Mouse (Mus musculus): ENCODE measurements around the gene Tmed9. TPM values are rescaled to one million over a fixed set of nuclear protein-coding genes. Genes with fewer than 3 reads are reported as not detected.
"Not testable (repeated sequence)": the region's sequence is repeated elsewhere in the genome, so short reads cannot be mapped to it uniquely, and the experiment has no call there.

The Tmed9 gene
- polyA plus RNA-seq, 1 experiment from 2014 or later = 55.6 TPM

DNA sequence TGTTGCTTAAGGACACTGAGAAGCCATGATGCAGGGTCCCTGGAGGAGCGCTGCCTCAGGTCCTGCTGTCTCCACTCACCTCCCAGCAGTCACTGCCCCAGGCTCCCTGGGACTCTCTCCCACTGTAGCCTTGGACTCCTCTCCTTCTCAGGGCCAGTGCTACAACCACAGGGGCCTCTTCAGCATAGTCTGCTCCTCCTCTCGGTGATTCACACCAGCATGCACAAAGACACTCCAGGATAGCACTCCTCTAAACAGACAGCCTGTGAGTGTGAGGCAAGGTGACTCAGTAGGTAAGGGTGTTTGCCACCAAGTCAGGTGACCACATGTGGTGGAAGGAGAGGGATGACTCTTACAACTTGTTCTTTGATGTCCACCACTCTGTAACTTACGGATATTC, 31.1 kb downstream of the Tmed9 start:
- H3K27ac ChIP-seq (replicated peaks; ENCODE audit: low read depth, low read length) = no peak overlapping the region
- no peaks in the 10 kb centered on the region for H3K27me3 ChIP-seq (ENCODE audit: control insufficient read depth, insufficient read depth, low read length)
- H3K4me1 ChIP-seq (ENCODE audit: control insufficient read depth, insufficient read depth, low read length) = no peaks in the 10 kb centered on the region
- DNase-seq (ENCODE audit: low spot score) = no peak
- H3K4me2 ChIP-seq (ENCODE audit: low read depth, low read length) = no peak overlapping the region
- no peaks in the 10 kb centered on the region for H3K9me3 ChIP-seq (replicated peaks; ENCODE audit: control insufficient read depth, low read length)
- ATAC-seq (replicated peaks; ENCODE audit: insufficient number of reproducible peaks, low FRiP score, low TSS enrichment, low read depth) = no peak
- no peaks in the 10 kb centered on the region; the same call in 1 of the 2 replicates for H3K36me3 ChIP-seq (replicated peaks; ENCODE audit: control insufficient read depth, insufficient read depth, low read depth, low read length)
- WGBS = 91% methylated on average over 3 of the region's 3 CpGs
- H3K9ac ChIP-seq (replicated peaks; ENCODE audit: low read length) = no peak overlapping the region
- H3K4me3 ChIP-seq (ENCODE audit: low read depth, low read length) = no peak overlapping the region

DNA sequence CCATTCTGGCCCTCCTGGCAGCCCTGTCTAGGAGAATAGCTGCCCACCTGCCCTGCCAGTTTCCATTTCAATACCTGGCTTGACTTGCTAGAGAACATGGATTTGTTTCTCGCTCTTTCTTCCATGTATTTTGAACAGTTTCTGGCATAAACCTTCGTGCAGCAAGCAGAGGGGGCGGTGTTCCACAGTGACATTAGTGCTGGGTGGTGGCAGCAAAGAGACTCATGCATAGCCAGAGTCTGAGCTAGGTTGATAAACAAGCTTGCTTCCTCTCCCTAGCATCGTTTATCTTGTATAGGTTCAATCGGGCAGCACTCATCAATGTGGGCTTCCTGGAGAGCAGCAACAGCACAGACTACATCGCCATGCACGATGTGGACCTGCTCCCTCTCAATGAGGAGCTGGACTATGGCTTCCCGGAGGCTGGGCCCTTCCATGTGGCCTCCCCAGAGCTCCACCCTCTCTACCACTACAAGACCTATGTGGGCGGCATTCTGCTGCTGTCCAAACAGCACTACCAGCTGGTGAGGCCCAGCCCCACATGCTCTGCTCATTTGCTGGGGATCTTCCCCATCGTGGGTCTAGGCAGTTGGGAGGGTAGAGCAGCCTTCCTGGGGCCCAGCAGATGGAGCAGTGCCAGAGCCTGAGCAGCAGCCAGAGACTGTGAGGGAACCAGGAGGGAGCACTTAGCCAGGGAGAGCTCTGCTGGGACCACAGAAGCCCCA, 33.5 kb downstream of the Tmed9 start:
- Histone ChIP-seq H3K4me3 (ENCODE audit: low read depth, low read length) (no peak overlapping the region), H3K9ac (replicated peaks; ENCODE audit: low read length) (no peak overlapping the region), H3K36me3 (replicated peaks; ENCODE audit: control insufficient read depth, insufficient read depth, low read depth, low read length) (no peaks in the 10 kb centered on the region; the same call in 1 of the 2 replicates), H3K9me3 (replicated peaks; ENCODE audit: control insufficient read depth, low read length) (no peaks in the 10 kb centered on the region), H3K27ac (replicated peaks; ENCODE audit: low read depth, low read length) (no peak overlapping the region), H3K27me3 (ENCODE audit: control insufficient read depth, insufficient read depth, low read length) (no peaks in the 10 kb centered on the region), H3K4me1 (ENCODE audit: control insufficient read depth, insufficient read depth, low read length) (no peaks in the 10 kb centered on the region), H3K4me2 (ENCODE audit: low read depth, low read length) (no peak overlapping the region)
- no peak for DNase-seq (ENCODE audit: low spot score)
- ATAC-seq (replicated peaks; ENCODE audit: insufficient number of reproducible peaks, low FRiP score, low TSS enrichment, low read depth) = no peak
- 80% methylated on average over 10 of the region's 10 CpGs for WGBS

DNA sequence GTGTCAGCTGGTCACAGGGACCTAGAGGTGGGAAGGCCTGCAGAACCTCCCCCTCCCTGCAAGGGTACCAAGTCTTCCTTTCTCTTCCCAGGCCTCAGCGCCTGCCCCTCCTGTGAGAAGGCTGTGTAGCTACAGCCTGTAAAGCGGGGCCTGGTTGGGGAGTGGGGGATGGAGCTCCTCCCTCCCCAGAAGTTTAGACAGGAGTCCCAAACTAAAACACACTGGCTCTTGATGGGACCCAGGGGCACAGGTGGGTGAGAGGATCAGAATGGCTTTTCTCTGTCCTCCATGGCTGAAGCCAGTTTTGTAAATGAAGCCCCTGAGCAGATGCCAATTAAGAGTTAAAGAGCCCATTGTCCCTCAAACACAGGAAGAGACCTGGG, 34.1 kb downstream of the Tmed9 start:
- H3K9me3 ChIP-seq (replicated peaks; ENCODE audit: control insufficient read depth, low read length) = no peaks in the 10 kb centered on the region
- H3K4me3 ChIP-seq (ENCODE audit: low read depth, low read length) = no peak overlapping the region
- no peak overlapping the region for H3K9ac ChIP-seq (replicated peaks; ENCODE audit: low read length)
- H3K36me3 ChIP-seq (replicated peaks; ENCODE audit: control insufficient read depth, insufficient read depth, low read depth, low read length) = no peaks in the 10 kb centered on the region; the same call in 1 of the 2 replicates
- DNase-seq (ENCODE audit: low spot score) = no peak
- no peaks in the 10 kb centered on the region for H3K27me3 ChIP-seq (ENCODE audit: control insufficient read depth, insufficient read depth, low read length)
- ATAC-seq (replicated peaks; ENCODE audit: insufficient number of reproducible peaks, low FRiP score, low TSS enrichment, low read depth) = no peak
- no peak overlapping the region for H3K27ac ChIP-seq (replicated peaks; ENCODE audit: low read depth, low read length)
- WGBS = 89% methylated on average over 2 of the region's 2 CpGs
- H3K4me2 ChIP-seq (ENCODE audit: low read depth, low read length) = no peak overlapping the region
- no peaks in the 10 kb centered on the region for H3K4me1 ChIP-seq (ENCODE audit: control insufficient read depth, insufficient read depth, low read length)

DNA sequence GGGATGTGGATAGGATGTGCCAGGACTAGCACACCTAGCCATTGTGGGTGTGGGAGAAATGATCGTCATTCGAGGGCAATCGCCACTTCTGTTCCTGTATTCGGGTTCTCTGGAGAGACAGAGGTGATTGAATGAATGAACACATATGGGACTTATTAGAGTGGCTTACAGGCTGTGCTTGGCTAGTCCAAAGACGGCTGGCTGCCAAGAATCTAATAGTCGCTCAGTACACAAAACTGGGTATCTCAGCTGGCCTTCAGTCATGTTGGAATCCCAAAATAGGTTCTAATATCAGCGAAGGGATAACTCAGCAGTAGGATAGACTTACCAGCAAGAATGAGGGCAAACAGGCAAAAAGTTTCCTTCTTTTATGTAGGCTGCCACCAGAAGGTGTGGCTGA, 38.5 kb downstream of the Tmed9 start:
- H3K36me3 ChIP-seq (replicated peaks; ENCODE audit: control insufficient read depth, insufficient read depth, low read depth, low read length) = no peaks in the 10 kb centered on the region; the same call in 1 of the 2 replicates
- H3K9ac ChIP-seq (replicated peaks; ENCODE audit: low read length) = no peak overlapping the region
- no peak overlapping the region for H3K27ac ChIP-seq (replicated peaks; ENCODE audit: low read depth, low read length)
- peak; percentile 47 for DNase-seq (ENCODE audit: low spot score)
- H3K4me2 ChIP-seq (ENCODE audit: low read depth, low read length) = no peak overlapping the region
- H3K27me3 ChIP-seq (ENCODE audit: control insufficient read depth, insufficient read depth, low read length) = no peaks in the 10 kb centered on the region
- H3K9me3 ChIP-seq (replicated peaks; ENCODE audit: control insufficient read depth, low read length) = no peaks in the 10 kb centered on the region
- 40% methylated on average over 7 of the region's 7 CpGs for WGBS
- H3K4me1 ChIP-seq (ENCODE audit: control insufficient read depth, insufficient read depth, low read length) = no peaks in the 10 kb centered on the region
- no peak for ATAC-seq (replicated peaks; ENCODE audit: insufficient number of reproducible peaks, low FRiP score, low TSS enrichment, low read depth)
- H3K4me3 ChIP-seq (ENCODE audit: low read depth, low read length) = no peak overlapping the region

DNA sequence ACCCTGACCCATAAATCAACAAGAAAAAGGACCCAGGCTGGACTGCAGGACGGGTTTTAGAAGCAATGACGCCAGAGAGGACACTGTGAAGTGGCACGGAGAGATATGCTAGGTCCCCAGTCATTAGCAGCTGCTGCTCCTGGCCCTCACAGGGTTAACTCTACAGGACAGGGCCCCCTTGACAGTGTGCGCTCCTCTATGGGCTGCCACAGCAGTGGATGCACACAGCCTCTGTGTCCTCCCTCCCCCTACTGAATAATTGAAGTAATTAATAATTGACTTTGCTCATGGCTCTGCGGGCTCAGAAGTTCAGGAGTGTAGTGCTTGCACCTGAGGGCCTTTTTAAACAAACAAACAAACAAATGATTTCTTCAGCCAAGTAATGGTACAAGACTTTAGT, 39.9 kb downstream of the Tmed9 start:
- no peak for DNase-seq (ENCODE audit: low spot score)
- 49% methylated on average over 5 of the region's 5 CpGs for WGBS

DNA sequence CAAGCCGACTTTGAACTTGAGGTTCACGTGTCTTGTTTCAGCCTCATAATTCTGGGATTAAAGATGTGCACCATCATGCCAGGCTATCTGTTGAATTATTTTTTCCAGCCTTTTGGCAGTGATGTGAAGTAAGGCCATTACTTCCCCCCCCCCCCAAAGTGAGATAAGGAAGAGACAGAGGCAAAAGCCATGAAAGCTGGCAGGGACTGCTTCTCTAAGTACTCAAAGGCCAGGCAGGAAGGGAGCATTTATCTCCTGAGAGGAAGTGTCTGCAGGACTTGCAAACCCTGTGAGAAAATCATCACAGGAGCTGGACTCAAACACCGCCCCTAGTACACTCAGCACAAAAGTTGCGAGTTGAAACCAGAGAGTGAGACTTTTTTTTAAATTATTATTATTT, 45.8 kb downstream of the Tmed9 start:
- Histone ChIP-seq H3K4me3 (ENCODE audit: low read depth, low read length) (no peak overlapping the region), H3K9me3 (replicated peaks; ENCODE audit: control insufficient read depth, low read length) (no peaks in the 10 kb centered on the region), H3K4me1 (ENCODE audit: control insufficient read depth, insufficient read depth, low read length) (no peaks in the 10 kb centered on the region), H3K27me3 (ENCODE audit: control insufficient read depth, insufficient read depth, low read length) (no peaks in the 10 kb centered on the region), H3K4me2 (ENCODE audit: low read depth, low read length) (no peak overlapping the region), H3K36me3 (replicated peaks; ENCODE audit: control insufficient read depth, insufficient read depth, low read depth, low read length) (no peaks in the 10 kb centered on the region), H3K9ac (replicated peaks; ENCODE audit: low read length) (no peak overlapping the region), H3K27ac (replicated peaks; ENCODE audit: low read depth, low read length) (no peak overlapping the region)
- 93% methylated on average over 4 of the region's 4 CpGs for WGBS
- ATAC-seq (replicated peaks; ENCODE audit: insufficient number of reproducible peaks, low FRiP score, low TSS enrichment, low read depth) (no peak), DNase-seq (ENCODE audit: low spot score) (no peak)

More for the DNA sequence above, 39.9 kb downstream of the Tmed9 start:
- Histone ChIP-seq H3K9ac (replicated peaks; ENCODE audit: low read length) (no peak overlapping the region), H3K4me2 (ENCODE audit: low read depth, low read length) (no peak overlapping the region), H3K4me3 (ENCODE audit: low read depth, low read length) (no peak overlapping the region), H3K27me3 (ENCODE audit: control insufficient read depth, insufficient read depth, low read length) (no peaks in the 10 kb centered on the region), H3K4me1 (ENCODE audit: control insufficient read depth, insufficient read depth, low read length) (no peaks in the 10 kb centered on the region), H3K36me3 (replicated peaks; ENCODE audit: control insufficient read depth, insufficient read depth, low read depth, low read length) (no peaks in the 10 kb centered on the region; the same call in 1 of the 2 replicates), H3K27ac (replicated peaks; ENCODE audit: low read depth, low read length) (no peak overlapping the region), H3K9me3 (replicated peaks; ENCODE audit: control insufficient read depth, low read length) (no peaks in the 10 kb centered on the region)
- ATAC-seq (replicated peaks; ENCODE audit: insufficient number of reproducible peaks, low FRiP score, low TSS enrichment, low read depth) = no peak

DNA sequence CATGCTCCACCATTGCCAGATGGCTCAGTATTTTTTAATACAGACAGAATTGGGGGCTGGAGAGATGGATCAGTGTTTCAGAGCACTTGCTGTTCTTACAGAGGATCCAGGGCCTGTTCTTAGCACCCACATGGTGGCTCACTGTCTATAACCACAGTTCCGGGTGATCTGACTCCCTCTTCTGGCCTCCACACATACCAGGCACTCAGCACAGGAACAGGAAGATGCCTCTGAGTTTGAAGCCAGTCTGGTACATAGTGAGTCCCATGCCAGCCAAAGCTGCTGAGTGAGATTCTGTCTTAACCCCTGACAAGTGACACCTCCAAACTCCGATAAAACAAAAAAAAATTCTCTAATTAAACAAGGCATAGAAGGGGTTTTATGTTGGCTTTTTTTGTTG, 46.7 kb downstream of the Tmed9 start:
- H3K9me3 ChIP-seq (replicated peaks; ENCODE audit: control insufficient read depth, low read length) = no peaks in the 10 kb centered on the region
- no peaks in the 10 kb centered on the region for H3K4me1 ChIP-seq (ENCODE audit: control insufficient read depth, insufficient read depth, low read length)
- no peak overlapping the region for H3K9ac ChIP-seq (replicated peaks; ENCODE audit: low read length)
- WGBS = 79% methylated on average over 2 of the region's 2 CpGs
- H3K27me3 ChIP-seq (ENCODE audit: control insufficient read depth, insufficient read depth, low read length) = no peaks in the 10 kb centered on the region
- ATAC-seq (replicated peaks; ENCODE audit: insufficient number of reproducible peaks, low FRiP score, low TSS enrichment, low read depth) (no peak), DNase-seq (ENCODE audit: low spot score) (no peak)
- no peak overlapping the region for H3K27ac ChIP-seq (replicated peaks; ENCODE audit: low read depth, low read length)
- no peak overlapping the region for H3K4me2 ChIP-seq (ENCODE audit: low read depth, low read length)
- no peaks in the 10 kb centered on the region for H3K36me3 ChIP-seq (replicated peaks; ENCODE audit: control insufficient read depth, insufficient read depth, low read depth, low read length)
- no peak overlapping the region for H3K4me3 ChIP-seq (ENCODE audit: low read depth, low read length)

DNA sequence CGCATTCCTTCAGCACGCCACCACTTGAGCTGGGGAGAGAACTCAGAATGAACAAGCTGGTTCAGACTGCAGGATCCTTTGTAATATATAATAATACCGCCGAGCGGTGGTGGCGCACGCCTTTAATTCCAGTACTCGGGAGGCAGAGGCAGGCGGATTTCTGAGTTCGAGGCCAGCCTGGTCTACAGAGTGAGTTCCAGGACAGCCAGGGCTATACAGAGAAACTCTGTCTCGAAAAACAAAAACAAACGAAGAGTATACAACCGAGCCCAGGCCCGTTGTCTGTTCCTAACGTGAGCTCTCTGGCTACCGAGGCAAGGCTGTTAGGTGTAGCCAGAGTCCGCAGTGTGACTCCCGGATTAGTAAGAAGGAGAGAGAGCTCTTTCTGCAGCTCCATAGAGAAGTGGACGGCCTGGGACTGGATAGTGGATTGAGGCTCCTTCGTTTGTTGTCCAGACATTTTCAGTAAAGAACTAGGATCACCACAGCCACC, 48.7 kb downstream of the Tmed9 start:
- WGBS = 25% methylated on average over 20 of the region's 20 CpGs
- ATAC-seq (replicated peaks; ENCODE audit: insufficient number of reproducible peaks, low FRiP score, low TSS enrichment, low read depth) = peak; percentile 51
- not testable (repeated sequence) for H3K27me3 ChIP-seq (ENCODE audit: control insufficient read depth, insufficient read depth, low read length); H3K9me3 ChIP-seq (replicated peaks; ENCODE audit: control insufficient read depth, low read length); H3K4me1 ChIP-seq (ENCODE audit: control insufficient read depth, insufficient read depth, low read length); DNase-seq (ENCODE audit: low spot score); H3K36me3 ChIP-seq (replicated peaks; ENCODE audit: control insufficient read depth, insufficient read depth, low read depth, low read length)
- Histone ChIP-seq H3K27ac (replicated peaks; ENCODE audit: low read depth, low read length) (peak overlapping the region; percentile 78), H3K9ac (replicated peaks; ENCODE audit: low read length) (peak overlapping the region; percentile 80), H3K4me3 (ENCODE audit: low read depth, low read length) (peak overlapping the region; percentile 69), H3K4me2 (ENCODE audit: low read depth, low read length) (peak overlapping the region; percentile 37)
